Mouse (Mus musculus) spleen, adult 2 months (tissue): ENCODE results near the gene Nfia. TPM values are rescaled to one million over a fixed set of nuclear protein-coding genes. Genes with fewer than 3 reads are reported as not detected.

Source experiments
- DNase-seq, 2 experiments: peaks; one replicate each; pipeline versions ENCODE4 v3.0.0 to v3.0.0-alpha.2; 2012 to 2021; ENCODE audit warnings: low spot score in 2 of 2, low read depth in 1 of 2
- H3K27ac ChIP-seq: fragments of 200-500 bp; 2 replicates; pipeline ENCODE4 v1.5.1; 2012; ENCODE audit warnings: low read length, inconsistent platforms; ENCODE audit not compliant: insufficient read depth
- H3K27me3 ChIP-seq: fragments of 200-500 bp; 2 replicates; pipeline ENCODE4 v1.6.1; 2012; ENCODE audit warnings: mild to moderate bottlenecking, moderate library complexity, low read length, inconsistent platforms; ENCODE audit not compliant: control insufficient read depth, insufficient read depth
- H3K36me3 ChIP-seq: fragments of 200-500 bp; 2 replicates; pipeline ENCODE4 v1.6.1; 2012; ENCODE audit warnings: mild to moderate bottlenecking, low read length, inconsistent platforms; ENCODE audit not compliant: control insufficient read depth, insufficient read depth
- H3K4me1 ChIP-seq: fragments of 200-500 bp; 2 replicates; pipeline ENCODE4 v1.6.1; 2011; ENCODE audit warnings: inconsistent platforms; ENCODE audit not compliant: control insufficient read depth, insufficient read depth, insufficient read length
- H3K4me3 ChIP-seq: fragments of 200-500 bp; 2 replicates; pipeline ENCODE4 v1.5.1; 2011; ENCODE audit warnings: mild to moderate bottlenecking, inconsistent platforms; ENCODE audit not compliant: insufficient read depth, insufficient read length; ENCODE audit errors: extremely low read depth
- CTCF ChIP-seq: fragments of 200-500 bp; IDR thresholded peaks from 2 replicates; pipeline ENCODE4 v1.5.1; 2011; ENCODE audit warnings: mild to moderate bottlenecking, inconsistent platforms; ENCODE audit not compliant: insufficient read depth, insufficient read length, insufficient replicate concordance; ENCODE audit errors: extremely low read depth
- POLR2A ChIP-seq: fragments of 200-500 bp; IDR thresholded peaks from 2 replicates; pipeline ENCODE4 v1.6.1; 2011; ENCODE audit warnings: low read depth, low read length, inconsistent platforms
- WGBS: fragments of 180-500 bp; shearing (Covaris S2); methylation state at CpG from one replicate; pipeline ENCODE4 v1.1.7; 2018; 5-methylcytosine and 5-hydroxymethylcytosine counted together
- polyA plus RNA-seq: library from polyadenylated mRNA; depleted of rRNA; stranded (reverse); fragments of >200 nt; gene quantifications from 2 replicates; pipeline ENCODE4 v1.2.3, GENCODE M21; 2012

Nfia gene
- polyA plus RNA-seq, 1 experiment, result 10.3 TPM

DNA sequence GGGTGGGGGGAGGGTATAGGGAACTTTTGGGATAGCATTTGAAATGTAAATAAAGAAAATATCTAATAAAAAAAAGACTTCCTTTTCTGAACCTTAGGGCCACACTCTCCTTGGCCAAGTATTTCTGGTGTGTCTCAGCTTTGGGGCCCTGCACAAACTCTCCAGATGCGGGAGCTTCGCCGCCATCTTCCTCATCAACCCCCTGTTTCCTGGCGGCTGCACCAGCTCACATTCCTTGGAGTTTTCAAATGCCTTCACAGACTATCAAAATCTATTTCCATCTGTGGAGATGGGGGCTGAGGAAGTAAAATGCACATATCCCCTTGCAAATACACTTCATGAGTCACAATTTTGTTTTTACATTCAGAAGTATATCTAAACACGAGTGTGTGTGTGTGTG lies 75.1 kb downstream of the Nfia start:
- 94% methylated on average over 5 of the region's 5 CpGs for WGBS
- no peaks in the 10 kb centered on the region for H3K4me1 ChIP-seq
- DNase-seq, result no peak
- H3K27me3 ChIP-seq, result no peaks in the 10 kb centered on the region
- no peaks in the 10 kb centered on the region for H3K36me3 ChIP-seq
- H3K4me3 ChIP-seq, result no peak overlapping the region
- no peak for TF ChIP-seq POLR2A
- TF ChIP-seq CTCF, result no peak
- H3K27ac ChIP-seq, result no peak overlapping the region

DNA sequence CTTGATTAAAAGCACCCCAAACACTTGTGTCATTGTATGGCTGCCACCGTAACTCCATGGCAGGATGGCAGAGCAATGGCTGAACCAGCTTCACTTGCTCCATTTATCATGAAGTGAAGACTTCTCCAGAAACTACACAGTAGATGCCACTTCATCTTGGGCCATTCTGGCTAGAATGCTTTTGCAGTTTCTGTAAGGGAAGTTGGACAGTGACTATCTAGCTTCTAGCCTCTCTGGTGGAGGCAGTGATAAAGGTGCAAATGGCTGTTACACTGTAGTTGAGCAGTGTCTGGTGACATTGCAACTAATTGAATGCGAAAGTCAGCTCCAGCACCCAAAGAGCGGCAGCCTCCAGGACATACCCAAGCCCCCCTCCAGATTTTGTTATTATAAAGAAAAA lies 78.5 kb downstream of the Nfia start:
- no peak overlapping the region for H3K4me3 ChIP-seq
- H3K36me3 ChIP-seq, result no peaks in the 10 kb centered on the region
- DNase-seq, result no peak
- no peaks in the 10 kb centered on the region for H3K4me1 ChIP-seq
- 92% methylated on average over 3 of the region's 3 CpGs for WGBS
- no peaks in the 10 kb centered on the region for H3K27me3 ChIP-seq
- H3K27ac ChIP-seq, result no peak overlapping the region
- no peak for TF ChIP-seq CTCF
- no peak for TF ChIP-seq POLR2A

DNA sequence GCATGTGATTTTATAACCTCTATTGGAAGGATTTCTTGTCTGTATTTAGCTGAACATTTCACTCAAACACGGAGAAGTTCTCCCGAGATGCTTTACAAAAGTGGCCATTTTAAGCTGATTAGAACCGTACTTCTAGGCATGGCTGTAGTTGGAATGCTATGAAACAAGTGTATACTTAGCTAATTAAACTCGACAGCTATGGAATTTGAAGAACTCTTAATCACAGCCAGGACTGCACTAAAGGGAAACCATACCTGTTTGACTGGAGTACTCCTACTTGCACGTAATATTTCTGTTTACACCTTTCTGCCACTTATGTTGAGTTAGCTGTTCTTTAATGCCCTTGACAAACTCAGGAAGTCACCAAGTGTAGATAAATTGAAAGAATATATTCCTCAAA lies 79.2 kb downstream of the Nfia start:
- Histone ChIP-seq H3K36me3 (no peaks in the 10 kb centered on the region), H3K27ac (no peak overlapping the region), H3K4me1 (no peaks in the 10 kb centered on the region), H3K27me3 (no peaks in the 10 kb centered on the region), H3K4me3 (no peak overlapping the region)
- 91% methylated on average over 5 of the region's 5 CpGs for WGBS
- TF ChIP-seq POLR2A (no peak), CTCF (no peak)
- DNase-seq, result no peak

DNA sequence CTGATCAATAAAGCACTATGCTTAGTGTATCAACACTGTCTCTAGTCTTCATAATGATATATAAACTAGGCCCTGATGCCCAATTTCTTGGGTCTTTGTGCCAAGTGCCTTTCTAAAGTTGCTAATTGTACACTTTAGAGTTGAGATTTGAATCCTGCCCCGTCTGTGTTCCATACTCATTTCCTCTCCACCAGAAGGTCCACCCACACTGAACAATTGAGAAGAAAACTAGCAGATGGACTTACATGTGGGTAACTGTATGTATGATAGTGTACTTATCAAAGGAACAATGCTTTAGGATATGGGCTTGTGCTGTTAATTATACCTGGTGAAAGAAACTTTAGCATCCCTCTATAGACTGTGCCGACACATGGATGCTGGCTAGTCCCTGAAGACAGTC lies 80.1 kb downstream of the Nfia start:
- H3K27ac ChIP-seq, result no peak overlapping the region
- TF ChIP-seq CTCF, result no peak
- WGBS, result 91% methylated on average over 2 of the region's 2 CpGs
- H3K4me1 ChIP-seq, result no peaks in the 10 kb centered on the region
- H3K36me3 ChIP-seq, result no peaks in the 10 kb centered on the region
- no peak overlapping the region for H3K4me3 ChIP-seq
- DNase-seq, result no peak
- H3K27me3 ChIP-seq, result no peaks in the 10 kb centered on the region

DNA sequence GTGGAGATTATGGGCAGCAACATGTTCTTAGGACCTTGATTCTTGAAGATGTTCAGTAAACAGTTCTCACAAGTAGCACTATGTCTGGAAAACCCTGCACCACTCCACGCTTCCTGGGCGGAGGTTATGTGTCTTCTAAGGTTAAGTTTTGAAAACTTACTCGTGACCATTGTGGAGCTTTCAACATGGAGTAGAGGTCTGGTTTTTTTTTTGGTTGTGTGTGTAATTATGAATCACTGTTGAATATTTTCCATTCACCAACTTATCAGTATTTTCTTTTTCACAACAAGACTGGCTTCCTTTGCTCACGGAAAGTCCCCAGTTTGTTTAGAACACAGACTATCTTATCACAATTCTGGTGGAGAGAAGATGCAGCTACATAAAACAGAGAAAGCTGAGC lies 82.2 kb downstream of the Nfia start:
- Histone ChIP-seq H3K4me3 (no peak overlapping the region), H3K27me3 (no peaks in the 10 kb centered on the region), H3K27ac (no peak overlapping the region), H3K36me3 (no peaks in the 10 kb centered on the region), H3K4me1 (no peaks in the 10 kb centered on the region)
- 81% methylated on average over 4 of the region's 4 CpGs for WGBS
- DNase-seq, result no peak
- TF ChIP-seq POLR2A (no peak), CTCF (no peak)

DNA sequence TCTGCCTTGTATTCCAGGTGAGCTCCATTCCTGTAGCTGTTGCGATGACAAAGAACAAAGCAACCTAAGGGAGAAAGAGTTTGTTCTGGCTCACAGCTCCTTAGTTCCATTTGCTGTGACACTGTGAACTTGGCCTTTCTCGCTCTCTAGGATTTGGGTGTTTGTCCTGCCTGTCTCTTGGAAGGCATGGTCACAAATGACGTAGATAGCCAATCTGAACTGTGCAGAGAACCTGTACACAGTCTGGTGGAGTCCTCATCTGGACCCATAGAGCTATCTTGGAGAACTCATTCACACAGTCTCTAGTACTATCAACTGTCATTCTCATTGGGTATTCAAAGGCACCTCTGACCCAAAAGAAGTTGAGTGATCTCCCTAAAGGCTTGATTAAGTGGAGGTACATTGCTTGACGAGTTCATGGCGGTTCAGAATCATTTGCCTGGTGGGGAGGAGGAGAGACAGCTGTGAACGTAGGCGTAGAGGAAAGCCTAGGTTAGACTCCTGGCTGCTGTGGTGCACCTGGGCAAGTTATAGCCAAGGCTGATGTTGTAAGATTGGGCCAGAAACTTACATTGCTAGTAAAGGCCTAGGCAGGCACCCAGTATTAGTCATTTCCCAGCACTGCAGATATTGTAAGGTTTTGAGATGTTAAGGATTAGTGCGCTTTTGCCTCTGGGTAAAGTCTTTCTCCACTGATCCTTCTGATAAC lies 83.3 kb downstream of the Nfia start:
- H3K27me3 ChIP-seq, result no peaks in the 10 kb centered on the region
- no peak for TF ChIP-seq CTCF
- no peak for TF ChIP-seq POLR2A
- H3K27ac ChIP-seq, result no peak overlapping the region
- no peak overlapping the region for H3K4me3 ChIP-seq
- no peaks in the 10 kb centered on the region for H3K36me3 ChIP-seq
- no peak for DNase-seq
- H3K4me1 ChIP-seq, result no peaks in the 10 kb centered on the region
- 94% methylated on average over 8 of the region's 8 CpGs for WGBS

DNA sequence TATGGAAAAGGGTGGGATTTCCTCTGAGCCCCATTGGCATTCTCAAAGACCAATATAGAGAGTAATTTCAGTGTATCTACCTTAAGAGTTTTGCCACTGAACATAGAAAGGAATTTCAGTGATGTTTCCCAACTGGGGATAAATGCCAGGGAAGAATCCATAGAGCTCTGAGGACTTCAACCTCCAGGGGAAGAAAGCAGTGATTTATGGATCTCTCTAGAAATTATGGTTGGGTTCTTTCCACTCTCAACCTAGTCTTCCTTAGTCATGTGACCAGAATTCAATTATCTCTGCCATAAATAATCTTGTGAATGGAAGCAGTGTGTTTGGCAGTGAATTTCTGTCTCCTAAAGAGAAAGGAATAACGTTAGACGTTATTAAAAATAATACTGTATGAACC lies 85.0 kb downstream of the Nfia start:
- WGBS, result 100% methylated on average over 2 of the region's 2 CpGs
- Histone ChIP-seq H3K27me3 (no peaks in the 10 kb centered on the region), H3K36me3 (no peaks in the 10 kb centered on the region), H3K27ac (no peak overlapping the region), H3K4me3 (no peak overlapping the region), H3K4me1 (no peaks in the 10 kb centered on the region)
- TF ChIP-seq POLR2A (no peak), CTCF (no peak)
- no peak for DNase-seq
